Mouse (Mus musculus): ENCODE data around the gene Itga9. TPM values are rescaled to one million over a fixed set of nuclear protein-coding genes. Genes with fewer than 3 reads are reported as not detected.

The Itga9 gene
- polyA plus RNA-seq, 1 experiment from 2014 or later, result 6.3 TPM

DNA sequence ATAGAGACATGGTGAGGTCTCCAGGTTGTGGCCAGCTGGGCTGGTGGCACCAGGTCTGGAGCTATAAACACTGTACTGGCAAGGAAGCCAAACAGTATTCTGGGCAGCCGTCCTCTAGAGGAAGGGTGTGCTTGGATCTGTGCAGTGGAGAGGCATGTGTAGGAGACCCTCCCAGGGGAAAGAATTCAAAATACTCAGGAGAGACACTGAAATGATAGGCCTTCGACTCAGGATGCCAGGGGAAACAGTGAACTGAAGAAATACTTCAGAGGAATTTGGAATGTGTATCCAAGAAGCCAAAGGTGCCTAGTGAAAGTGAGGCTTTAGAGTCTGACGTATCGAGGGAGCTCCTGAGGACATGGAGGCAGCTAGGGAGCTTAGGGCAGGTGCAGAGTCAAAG, 343.2 kb downstream of the Itga9 start:
- WGBS, result 60% methylated on average over 4 of the region's 4 CpGs
- Histone ChIP-seq H3K4me1 (replicated peaks; ENCODE audit: control insufficient read depth, insufficient read depth, low read length) (no peaks in the 10 kb centered on the region), H3K36me3 (ENCODE audit: control insufficient read depth, insufficient read depth, low read length) (no peaks in the 10 kb centered on the region), H3K9ac (ENCODE audit: low read depth, low read length) (no peak overlapping the region), H3K27ac (ENCODE audit: low read depth, low read length) (no peak overlapping the region), H3K4me3 (ENCODE audit: low read depth, low read length) (no peak overlapping the region), H3K9me3 (ENCODE audit: control insufficient read depth, low read length) (no peaks in the 10 kb centered on the region), H3K4me2 (replicated peaks; ENCODE audit: low read depth, low read length) (no peak overlapping the region), H3K27me3 (ENCODE audit: control insufficient read depth, insufficient read depth, low read length) (no peaks in the 10 kb centered on the region)
- no peak for DNase-seq (ENCODE audit: low spot score)
- ATAC-seq (ENCODE audit: low FRiP score), result no peak

DNA sequence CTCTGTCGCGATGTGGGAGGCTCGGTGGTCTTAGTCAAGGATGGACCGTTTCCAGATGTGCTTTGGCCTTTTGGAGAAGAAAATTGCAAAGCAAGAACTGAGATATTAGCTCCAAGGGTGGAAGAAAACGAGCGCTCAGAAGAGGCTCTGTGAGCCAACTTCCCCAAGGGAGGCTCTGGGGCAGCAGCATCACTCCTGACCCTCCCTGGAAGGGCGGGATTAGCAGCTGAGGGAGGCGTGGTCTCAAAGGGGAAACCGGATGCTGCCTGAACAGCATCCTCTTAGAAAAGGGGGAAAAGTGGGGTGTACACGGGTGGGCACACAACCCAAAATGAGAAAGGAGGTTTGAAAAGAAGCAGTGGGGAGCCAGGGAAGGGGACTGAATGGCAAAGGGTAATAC, 343.6 kb downstream of the Itga9 start:
- Histone ChIP-seq H3K9ac (ENCODE audit: low read depth, low read length) (no peak overlapping the region), H3K4me3 (ENCODE audit: low read depth, low read length) (no peak overlapping the region), H3K27ac (ENCODE audit: low read depth, low read length) (no peak overlapping the region), H3K36me3 (ENCODE audit: control insufficient read depth, insufficient read depth, low read length) (no peaks in the 10 kb centered on the region), H3K4me1 (replicated peaks; ENCODE audit: control insufficient read depth, insufficient read depth, low read length) (no peaks in the 10 kb centered on the region), H3K9me3 (ENCODE audit: control insufficient read depth, low read length) (no peaks in the 10 kb centered on the region), H3K27me3 (ENCODE audit: control insufficient read depth, insufficient read depth, low read length) (no peaks in the 10 kb centered on the region), H3K4me2 (replicated peaks; ENCODE audit: low read depth, low read length) (no peak overlapping the region)
- 72% methylated on average over 10 of the region's 10 CpGs for WGBS
- ATAC-seq (ENCODE audit: low FRiP score) (no peak), DNase-seq (ENCODE audit: low spot score) (no peak)

Other genes starting within 250 kb of the Itga9 start
- gene Eomes, start 128.5 kb upstream of the Itga9 start, polyA plus RNA-seq (2014; fragmentation: Nextera tagmentation; extraction: Ambion mirVana), result 0.11 TPM in 1 of 2 replicates, not detected in the other
- 51.5 and 64.8 TPM in 2 replicates for gene Golga4, start 100.4 kb upstream of the Itga9 start, polyA plus RNA-seq (2014; fragmentation: Nextera tagmentation; extraction: Ambion mirVana)

All from hindbrain, embryonic 11.5 days (tissue).